Mouse (Mus musculus): Measurements from ENCODE around the gene Ptpn18. TPM values are rescaled to one million over a fixed set of nuclear protein-coding genes. Genes with fewer than 3 reads are reported as not detected.
A peak's percentile ranks its signal among the peaks of the same experiment; 100 is the strongest.
"Not testable (repeated sequence)": the region's sequence is repeated elsewhere in the genome, so short reads cannot be mapped to it uniquely, and the experiment has no call there.

Ptpn18 gene
- polyA plus RNA-seq, 1 experiment from 2014 or later: 32.1 TPM

- no peak overlapping the region for H3K4me2 ChIP-seq (ENCODE audit: low read depth, low read length)
- H3K9ac ChIP-seq (replicated peaks): no peak overlapping the region
- 29% methylated on average over 4 of the region's 4 CpGs for WGBS (ENCODE audit: insufficient replicate concordance)
- no peaks in the 10 kb centered on the region for H3K9me3 ChIP-seq (ENCODE audit: low read length)
- H3K4me1 ChIP-seq (ENCODE audit: insufficient read depth): no peaks in the 10 kb centered on the region
- ATAC-seq (no peak), DNase-seq (no peak)
- no peak overlapping the region for H3K4me3 ChIP-seq (ENCODE audit: low read depth, low read length)
- no peaks in the 10 kb centered on the region for H3K36me3 ChIP-seq (replicated peaks; ENCODE audit: insufficient read depth, low read length)
- H3K27ac ChIP-seq (ENCODE audit: low read depth): no peak overlapping the region
- H3K27me3 ChIP-seq (ENCODE audit: insufficient read depth, low read length): no peaks in the 10 kb centered on the region
- TF ChIP-seq EP300 (IDR thresholded peaks at IDR 0.05; ENCODE audit: low read depth) (no peak), CTCF (IDR thresholded peaks at IDR 0.05; ENCODE audit: low read depth) (no peak)
Observed at GRCm38 (mm10) chr1:34505970-34506551, 46.5 kb downstream of the Ptpn18 start.

- DNase-seq (no peak), ATAC-seq (no peak)
- H3K4me2 ChIP-seq (ENCODE audit: low read depth, low read length): no peak overlapping the region
- no peak overlapping the region for H3K9ac ChIP-seq (replicated peaks)
- H3K4me1 ChIP-seq (ENCODE audit: insufficient read depth): no peaks in the 10 kb centered on the region
- H3K9me3 ChIP-seq (ENCODE audit: low read length): no peaks in the 10 kb centered on the region
- no peak overlapping the region for H3K4me3 ChIP-seq (ENCODE audit: low read depth, low read length)
- 82% methylated on average over 3 of the region's 3 CpGs for WGBS (ENCODE audit: insufficient replicate concordance)
- no peaks in the 10 kb centered on the region for H3K36me3 ChIP-seq (replicated peaks; ENCODE audit: insufficient read depth, low read length)
- no peaks in the 10 kb centered on the region for H3K27me3 ChIP-seq (ENCODE audit: insufficient read depth, low read length)
- no peak overlapping the region for H3K27ac ChIP-seq (ENCODE audit: low read depth)
- TF ChIP-seq CTCF (IDR thresholded peaks at IDR 0.05; ENCODE audit: low read depth): no peak
- no peak for TF ChIP-seq EP300 (IDR thresholded peaks at IDR 0.05; ENCODE audit: low read depth)
Observed at GRCm38 (mm10) chr1:34507986-34508385, 48.4 kb downstream of the Ptpn18 start.

GRCm38 (mm10) chr1:34510575-34510981, 51.0 kb downstream of the Ptpn18 start:
- 0 out of 2 replicates have a peak overlapping the region, but pooled peaks have one; percentile 22 for H3K4me3 ChIP-seq (ENCODE audit: low read depth, low read length)
- peak overlapping the region; percentile 50 for H3K4me2 ChIP-seq (ENCODE audit: low read depth, low read length)
- H3K9ac ChIP-seq (replicated peaks): no peak overlapping the region
- H3K27ac ChIP-seq (ENCODE audit: low read depth): no peak overlapping the region
- no peak for TF ChIP-seq CTCF (IDR thresholded peaks at IDR 0.05; ENCODE audit: low read depth)
- no peak for TF ChIP-seq EP300 (IDR thresholded peaks at IDR 0.05; ENCODE audit: low read depth)
- H3K36me3 ChIP-seq (replicated peaks; ENCODE audit: insufficient read depth, low read length): no peaks in the 10 kb centered on the region
- H3K4me1 ChIP-seq (ENCODE audit: insufficient read depth): no peaks in the 10 kb centered on the region
- H3K9me3 ChIP-seq (ENCODE audit: low read length): no peaks in the 10 kb centered on the region
- H3K27me3 ChIP-seq (ENCODE audit: insufficient read depth, low read length): no peaks in the 10 kb centered on the region
- 3% methylated on average over 7 of the region's 7 CpGs for WGBS (ENCODE audit: insufficient replicate concordance)
- DNase-seq (peak; percentile 21), ATAC-seq (peak; percentile 33)

- Histone ChIP-seq H3K9me3 (ENCODE audit: low read length) (no peaks in the 10 kb centered on the region), H3K4me3 (ENCODE audit: low read depth, low read length) (no peak overlapping the region), H3K4me1 (ENCODE audit: insufficient read depth) (no peaks in the 10 kb centered on the region), H3K9ac (replicated peaks) (no peak overlapping the region), H3K36me3 (replicated peaks; ENCODE audit: insufficient read depth, low read length) (no peaks in the 10 kb centered on the region), H3K27ac (ENCODE audit: low read depth) (no peak overlapping the region), H3K27me3 (ENCODE audit: insufficient read depth, low read length) (no peaks in the 10 kb centered on the region), H3K4me2 (ENCODE audit: low read depth, low read length) (peak overlapping the region; percentile 50; the same call in 1 of the 2 replicates)
- DNase-seq (peak; percentile 61), ATAC-seq (peak; percentile 48)
- TF ChIP-seq CTCF (IDR thresholded peaks at IDR 0.05; ENCODE audit: low read depth): peak; percentile 75
- TF ChIP-seq EP300 (IDR thresholded peaks at IDR 0.05; ENCODE audit: low read depth): no peak
- 2% methylated on average over 3 of the region's 3 CpGs for WGBS (ENCODE audit: insufficient replicate concordance)
Observed at GRCm38 (mm10) chr1:34511027-34511426, 51.5 kb downstream of the Ptpn18 start.

GRCm38 (mm10) chr1:34513068-34513467, 53.5 kb downstream of the Ptpn18 start:
- no peak for TF ChIP-seq CTCF (IDR thresholded peaks at IDR 0.05; ENCODE audit: low read depth)
- no peak for TF ChIP-seq EP300 (IDR thresholded peaks at IDR 0.05; ENCODE audit: low read depth)
- Histone ChIP-seq H3K36me3 (replicated peaks; ENCODE audit: insufficient read depth, low read length) (no peaks in the 10 kb centered on the region), H3K4me1 (ENCODE audit: insufficient read depth) (no peaks in the 10 kb centered on the region), H3K9me3 (ENCODE audit: low read length) (no peaks in the 10 kb centered on the region), H3K4me3 (ENCODE audit: low read depth, low read length) (no peak overlapping the region), H3K27ac (ENCODE audit: low read depth) (no peak overlapping the region), H3K27me3 (ENCODE audit: insufficient read depth, low read length) (no peaks in the 10 kb centered on the region), H3K4me2 (ENCODE audit: low read depth, low read length) (no peak overlapping the region), H3K9ac (replicated peaks) (no peak overlapping the region)
- DNase-seq (no peak), ATAC-seq (no peak)
- whole genome bisulfite sequencing (ENCODE audit: insufficient replicate concordance): 69% methylated on average over 4 of the region's 4 CpGs

GRCm38 (mm10) chr1:34516595-34516994, 57.0 kb downstream of the Ptpn18 start:
- no peak for ATAC-seq
- no peak overlapping the region for H3K9ac ChIP-seq (replicated peaks)
- H3K4me1 ChIP-seq (ENCODE audit: insufficient read depth): no peaks in the 10 kb centered on the region
- no peak for TF ChIP-seq CTCF (IDR thresholded peaks at IDR 0.05; ENCODE audit: low read depth)
- no peak for TF ChIP-seq EP300 (IDR thresholded peaks at IDR 0.05; ENCODE audit: low read depth)
- 20% methylated on average over 5 of the region's 5 CpGs for WGBS (ENCODE audit: insufficient replicate concordance)
- no peak overlapping the region for H3K4me3 ChIP-seq (ENCODE audit: low read depth, low read length)
- H3K36me3 ChIP-seq (replicated peaks; ENCODE audit: insufficient read depth, low read length): no peaks in the 10 kb centered on the region
- H3K4me2 ChIP-seq (ENCODE audit: low read depth, low read length): no peak overlapping the region
- H3K27me3 ChIP-seq (ENCODE audit: insufficient read depth, low read length): no peaks in the 10 kb centered on the region
- no peaks in the 10 kb centered on the region for H3K9me3 ChIP-seq (ENCODE audit: low read length)
- no peak overlapping the region for H3K27ac ChIP-seq (ENCODE audit: low read depth)
- no peak for DNase-seq

GRCm38 (mm10) chr1:34517297-34517696, 57.7 kb downstream of the Ptpn18 start:
- H3K4me2 ChIP-seq (ENCODE audit: low read depth, low read length); H3K36me3 ChIP-seq (replicated peaks; ENCODE audit: insufficient read depth, low read length); H3K9me3 ChIP-seq (ENCODE audit: low read length); DNase-seq; H3K27me3 ChIP-seq (ENCODE audit: insufficient read depth, low read length); H3K4me1 ChIP-seq (ENCODE audit: insufficient read depth); H3K9ac ChIP-seq (replicated peaks); ATAC-seq; H3K27ac ChIP-seq (ENCODE audit: low read depth); H3K4me3 ChIP-seq (ENCODE audit: low read depth, low read length): not testable (repeated sequence)
- WGBS (ENCODE audit: insufficient replicate concordance): 8% methylated on average over 6 of the region's 6 CpGs

GRCm38 (mm10) chr1:34517797-34518196, 58.2 kb downstream of the Ptpn18 start:
- H3K27me3 ChIP-seq (ENCODE audit: insufficient read depth, low read length); H3K36me3 ChIP-seq (replicated peaks; ENCODE audit: insufficient read depth, low read length); H3K9ac ChIP-seq (replicated peaks); H3K4me3 ChIP-seq (ENCODE audit: low read depth, low read length); ATAC-seq; H3K9me3 ChIP-seq (ENCODE audit: low read length); H3K4me1 ChIP-seq (ENCODE audit: insufficient read depth); H3K4me2 ChIP-seq (ENCODE audit: low read depth, low read length); DNase-seq; H3K27ac ChIP-seq (ENCODE audit: low read depth): not testable (repeated sequence)
- WGBS (ENCODE audit: insufficient replicate concordance): 8% methylated on average over 1 of the region's 1 CpGs

All from liver, postnatal 0 days (tissue).